Mouse (Mus musculus): ENCODE measurements around the gene Ube2o.

The Ube2o gene

GRCm38 (mm10) chr11:116581376-116581814 lies at the start of gene Ube2o:
TSS of gene Ube2o (minus strand) at chr11:116581447.
- DNase-seq: peak; percentile 91

GRCm38 (mm10) chr11:116630171-116630965 lies 49.1 kb upstream of the Ube2o start:
- no peak for DNase-seq

DNA sequence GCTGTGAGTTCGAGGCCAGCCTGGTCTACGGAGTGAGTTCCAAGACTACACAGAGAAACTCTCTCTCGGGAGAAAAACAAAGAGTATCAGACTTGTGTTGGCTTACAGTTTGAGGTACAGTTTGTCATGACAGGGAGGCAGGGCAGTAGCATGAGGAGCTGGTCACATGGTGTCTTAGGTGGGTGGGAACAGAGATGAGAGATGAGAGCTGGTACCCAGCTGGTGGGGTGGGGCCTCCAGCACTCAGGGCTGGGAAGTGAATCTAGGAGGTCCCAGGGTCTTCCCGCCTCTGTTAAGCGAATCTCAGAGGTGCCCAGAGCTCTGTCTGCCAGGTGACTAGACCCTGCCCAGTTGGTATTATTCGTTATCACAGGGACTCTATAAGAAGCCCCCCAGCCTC lies 48.2 kb upstream of the Ube2o start:
- no peak for DNase-seq

DNA sequence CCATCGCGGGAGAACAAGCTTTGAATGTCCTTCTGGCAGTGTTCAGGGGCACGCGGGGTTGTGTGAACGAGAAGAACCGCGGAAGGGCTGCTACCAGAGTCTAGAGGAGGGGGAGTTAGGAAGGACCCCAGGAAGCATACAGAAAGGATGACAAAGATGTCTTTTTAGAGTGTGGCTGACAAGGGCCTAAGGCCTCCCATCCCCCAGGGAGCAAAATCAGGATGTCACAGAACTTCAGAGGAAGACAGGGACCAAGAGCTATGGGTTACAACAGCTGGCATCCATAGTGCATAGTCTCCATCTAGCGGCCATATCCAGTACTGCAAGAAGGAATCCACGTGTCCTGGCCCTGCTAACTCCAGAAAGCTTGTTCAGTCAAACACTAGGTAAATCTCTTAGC lies 47.5 kb upstream of the Ube2o start:
- peak; percentile 73 for DNase-seq

- DNase-seq: no peak
Measured at GRCm38 (mm10) chr11:116627072-116628020, 46.1 kb upstream of the Ube2o start.

DNA sequence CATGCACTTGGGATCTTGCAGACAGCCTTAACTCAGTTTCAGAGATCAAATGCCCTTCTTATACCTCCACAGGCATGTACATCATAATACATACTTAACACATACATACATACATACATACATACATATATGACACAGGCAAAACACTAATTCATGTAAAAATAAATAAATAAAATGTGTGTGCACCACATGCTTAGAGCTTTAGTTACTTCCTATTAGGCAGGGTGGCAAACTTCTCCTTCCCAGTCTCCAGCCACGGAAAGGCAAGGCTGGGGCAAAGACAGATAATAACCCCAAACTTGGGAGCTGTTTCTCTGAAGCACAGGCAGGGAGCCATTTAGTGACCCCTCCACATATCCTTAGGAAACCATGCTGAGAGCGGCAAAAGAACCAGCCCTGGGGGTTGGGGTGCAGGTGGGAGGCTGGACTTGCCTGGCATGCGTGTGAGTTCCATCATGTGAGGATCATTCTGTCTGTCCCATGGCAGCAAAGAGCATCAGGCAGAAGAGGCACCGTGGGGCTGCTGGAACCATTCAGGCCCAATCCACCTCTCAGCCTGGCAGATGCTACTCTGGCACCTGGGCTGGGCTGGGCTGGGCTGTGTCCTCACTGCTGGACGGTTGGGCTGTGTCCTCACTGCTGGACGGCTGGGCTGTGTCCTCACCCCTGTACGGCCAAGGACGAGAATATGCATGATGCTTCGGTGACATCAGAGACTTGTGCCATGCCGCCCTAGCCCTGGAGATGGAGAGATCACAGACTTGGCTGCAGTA lies 45.2 kb upstream of the Ube2o start, which contains the start of gene Rhbdf2:
TSS of gene Rhbdf2 (minus strand) at position 721 of the 773 bp plus-strand sequence.
- no peak for DNase-seq

DNA sequence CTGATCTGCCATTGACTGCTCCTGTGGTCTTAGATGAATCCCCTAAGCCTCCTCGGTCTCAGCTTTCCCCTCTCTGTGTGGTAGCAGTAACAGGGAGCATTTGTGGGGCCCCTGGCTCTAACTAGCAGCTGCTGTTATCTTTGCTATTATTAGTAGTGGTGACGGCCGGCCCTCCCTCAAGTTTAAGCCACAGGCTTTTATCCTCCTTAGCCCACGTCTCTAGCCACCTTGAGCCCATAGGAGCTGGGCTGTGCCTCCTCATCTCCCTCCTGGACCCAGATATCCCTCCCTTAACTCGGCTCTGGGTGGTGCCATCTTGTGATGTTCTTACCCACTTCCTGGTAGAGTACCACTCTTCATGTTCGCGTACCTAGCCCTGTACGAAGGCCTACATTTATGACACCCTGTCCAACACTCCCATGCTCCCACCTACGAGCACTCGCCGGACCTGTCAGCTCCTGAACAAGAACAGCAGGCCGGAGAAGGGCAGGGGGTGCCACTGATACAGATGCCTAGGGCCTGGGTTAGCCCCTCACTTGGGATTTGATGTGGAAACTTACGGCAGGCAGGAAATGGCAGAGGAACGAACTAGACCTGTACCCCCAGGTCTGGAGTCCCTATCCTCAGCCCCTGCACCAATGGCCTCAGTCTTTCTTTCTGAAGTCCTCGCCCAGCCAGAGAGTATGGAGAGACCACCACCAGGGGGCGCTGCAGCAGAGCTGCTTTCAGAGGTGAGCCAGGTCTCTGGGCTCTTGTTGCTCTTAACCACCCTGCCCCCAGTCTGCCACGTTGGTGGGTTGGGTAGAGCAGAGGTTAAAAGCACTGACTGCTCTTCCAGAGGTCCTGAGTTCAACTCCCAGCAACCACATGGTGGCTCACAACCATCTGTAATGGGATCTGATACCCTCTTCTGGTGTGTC lies 44.1 kb upstream of the Ube2o start:
- DNase-seq: no peak

- DNase-seq: peak; percentile 33
Measured at GRCm38 (mm10) chr11:116624131-116624832, 43.0 kb upstream of the Ube2o start.

DNA sequence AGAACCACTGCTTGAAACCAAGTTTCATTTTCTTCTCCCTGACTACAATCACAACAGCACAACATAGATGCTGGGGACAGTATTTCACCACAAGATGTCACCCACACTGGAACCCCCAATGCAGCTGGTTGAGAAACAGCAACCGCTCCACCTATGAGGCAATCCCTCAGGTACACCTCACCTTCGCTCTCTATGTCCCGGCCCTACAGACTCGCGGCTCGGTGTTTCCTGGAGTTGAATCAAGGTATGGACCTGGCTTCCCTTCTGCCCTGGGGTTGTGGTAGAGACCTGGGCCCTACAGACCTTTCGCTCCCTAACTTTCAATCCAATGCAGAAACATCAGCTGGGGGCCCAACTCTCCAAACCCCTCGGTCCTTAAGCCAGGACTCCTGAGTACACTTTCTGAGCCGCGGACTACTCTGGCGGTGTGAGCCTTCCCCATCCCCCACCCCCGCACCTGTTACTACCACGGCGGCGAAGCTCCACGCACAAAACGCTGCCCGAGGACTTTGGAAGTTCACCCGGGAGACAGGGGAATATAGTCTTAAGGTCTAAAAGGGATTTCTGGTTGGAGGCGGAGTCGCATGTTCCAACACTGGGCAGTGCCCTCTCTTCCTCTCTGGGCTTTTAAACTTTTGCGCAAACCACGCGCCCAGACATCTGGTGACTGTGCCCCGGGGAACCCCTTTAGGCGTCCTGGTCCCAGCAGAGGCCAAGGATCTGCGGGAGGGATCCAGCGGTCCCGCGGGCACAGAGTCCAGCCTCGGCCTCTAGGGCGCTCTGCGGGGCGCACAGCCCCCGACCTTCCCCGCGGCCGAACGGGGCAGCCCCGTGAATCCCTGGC lies 42.3 kb upstream of the Ube2o start:
- no peak for DNase-seq

DNA sequence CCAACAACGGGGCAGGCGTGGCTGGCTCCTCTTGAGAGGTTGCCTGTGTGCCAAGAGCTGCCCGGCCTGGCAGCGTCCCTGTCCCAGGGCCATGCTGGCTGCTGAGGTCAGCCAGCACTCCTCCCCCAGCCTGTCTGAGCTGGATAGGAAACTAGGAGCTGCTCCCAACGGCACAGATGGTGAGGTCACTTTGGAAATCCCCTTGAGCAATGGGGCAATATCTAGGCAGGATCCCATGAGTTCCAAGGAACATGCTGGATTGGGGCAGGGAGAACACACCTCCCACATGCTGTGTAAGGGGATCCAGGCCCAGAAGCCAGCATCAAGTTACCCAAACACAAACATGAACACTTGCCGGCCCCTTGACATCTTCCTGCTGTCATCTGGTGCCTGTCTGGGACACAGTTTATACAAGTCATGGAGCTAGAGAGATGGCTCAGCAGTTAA lies 40.0 kb upstream of the Ube2o start:
- no peak for DNase-seq

- DNase-seq: no peak
Measured at GRCm38 (mm10) chr11:116620559-116621253, 39.5 kb upstream of the Ube2o start.

DNA sequence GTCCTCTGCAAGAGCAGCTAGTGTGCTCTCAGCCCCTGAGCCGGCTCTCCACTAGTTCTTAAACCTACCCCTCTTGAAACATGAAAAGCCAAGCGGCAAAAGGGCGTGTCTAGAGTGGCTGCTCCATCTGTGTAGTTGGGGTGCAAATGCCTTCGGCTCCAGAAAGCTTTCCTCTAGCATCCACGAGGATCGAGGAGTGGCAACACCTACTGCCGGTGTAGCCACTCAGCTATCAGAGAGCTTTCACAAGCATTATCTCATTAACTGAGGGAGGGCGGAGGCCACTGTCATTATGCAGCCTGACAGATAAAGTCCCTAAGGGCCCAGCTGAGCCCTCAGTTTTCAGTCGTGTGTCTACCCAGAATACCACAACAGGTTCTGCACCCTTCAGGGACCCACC lies 38.8 kb upstream of the Ube2o start:
- DNase-seq: no peak

DNA sequence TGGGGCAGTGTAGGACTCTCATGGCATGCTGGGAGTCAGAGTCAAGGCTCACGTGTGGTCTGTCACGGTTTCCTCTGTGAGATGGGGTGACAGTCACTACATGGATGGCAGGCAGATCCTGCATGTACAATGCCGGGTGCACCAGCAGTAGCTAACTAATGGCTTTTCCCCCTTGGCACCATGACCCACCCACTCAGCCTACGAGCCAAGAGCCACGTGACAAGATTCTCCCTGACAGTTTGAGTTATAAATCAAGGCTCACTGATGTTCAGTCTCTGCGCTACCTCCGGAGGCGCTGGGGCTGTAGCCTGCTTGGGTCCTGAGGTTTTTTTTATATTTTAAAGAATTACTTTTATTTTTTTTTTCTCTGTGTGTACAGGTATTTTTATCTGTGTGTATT lies 38.3 kb upstream of the Ube2o start:
- no peak for DNase-seq

- DNase-seq: no peak
Measured at GRCm38 (mm10) chr11:116619156-116619555, 37.9 kb upstream of the Ube2o start.

DNA sequence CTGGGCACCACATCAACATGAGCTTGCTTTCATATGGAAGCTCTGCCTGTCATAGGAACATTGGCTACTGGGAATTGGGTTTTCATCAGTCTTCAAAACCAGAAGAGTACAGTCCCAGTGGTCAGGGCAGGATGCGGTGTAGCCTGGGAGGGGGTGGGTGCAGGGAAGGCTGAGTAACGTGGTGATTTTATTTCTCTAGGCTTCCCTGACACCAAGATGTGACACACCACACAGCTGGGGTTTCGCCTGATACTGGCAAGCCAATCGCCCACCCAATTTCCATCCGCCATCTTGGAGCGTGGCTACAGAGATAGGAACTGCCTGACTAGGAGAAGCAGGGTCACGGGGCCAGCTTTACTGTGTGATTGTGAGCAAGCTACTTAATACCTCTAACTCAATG lies 37.4 kb upstream of the Ube2o start:
- no peak for DNase-seq

DNA sequence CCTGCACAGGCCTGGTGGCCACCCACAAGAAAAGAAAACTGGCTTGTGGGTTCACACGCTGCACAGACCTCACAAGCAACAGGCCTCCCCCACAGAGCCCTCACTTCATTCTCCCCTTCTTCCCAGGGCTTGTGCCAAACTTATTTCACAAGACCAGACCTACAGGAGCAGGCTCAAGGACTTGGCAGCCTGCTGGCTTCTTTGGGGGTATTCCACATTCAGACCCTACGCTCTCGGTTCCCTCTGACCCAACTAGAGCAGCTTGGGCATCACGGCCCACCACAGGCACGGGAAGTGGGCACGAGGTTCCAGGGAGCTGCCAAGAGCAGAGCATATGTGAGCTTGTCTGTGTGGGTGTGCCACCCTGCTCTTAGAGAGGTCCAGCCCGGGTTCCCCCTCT lies 36.4 kb upstream of the Ube2o start:
- DNase-seq: no peak

DNA sequence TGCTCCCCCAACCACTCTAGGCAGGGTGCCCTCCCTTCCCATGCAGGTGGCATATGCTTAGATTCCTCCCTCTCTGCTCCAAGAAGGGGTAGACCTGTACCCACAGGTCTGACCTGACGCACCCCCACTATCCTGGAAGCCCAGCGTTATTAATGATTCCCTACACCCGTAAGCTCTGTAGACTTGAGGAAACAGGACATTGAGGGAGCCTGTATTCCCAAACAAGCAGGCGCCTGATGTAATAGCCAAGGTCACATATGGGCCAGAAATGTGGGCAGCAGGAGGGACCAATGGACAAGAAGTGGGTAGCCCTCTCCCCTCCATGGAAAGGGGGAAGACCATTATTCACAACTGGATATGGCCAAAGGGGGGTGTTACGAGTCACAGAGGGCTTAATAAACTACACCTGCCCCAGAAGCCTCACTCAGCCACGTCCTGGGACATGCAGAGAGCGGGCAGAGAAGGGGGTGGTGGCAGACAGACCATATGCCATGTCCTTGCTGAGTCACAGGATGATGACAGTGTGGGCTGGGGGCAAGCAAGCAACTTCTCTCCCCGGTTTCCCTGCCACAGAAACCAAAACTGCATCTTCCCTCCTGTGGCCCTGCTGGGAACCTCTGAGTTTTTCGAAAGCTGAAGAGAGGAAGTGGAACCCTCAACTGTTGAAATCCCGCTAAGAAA lies 35.3 kb upstream of the Ube2o start:
- no peak for DNase-seq

- DNase-seq: no peak
Measured at GRCm38 (mm10) chr11:116615735-116616437, 34.6 kb upstream of the Ube2o start.
